Mouse (Mus musculus) small intestine, adult 2 months (tissue): ENCODE measurements around the gene Krt6a. TPM values are rescaled to one million over a fixed set of nuclear protein-coding genes. Genes with fewer than 3 reads are reported as not detected.
"Not testable (repeated sequence)": the region's sequence is repeated elsewhere in the genome, so short reads cannot be mapped to it uniquely, and the experiment has no call there.

ENCODE experiments used
- H3K27ac ChIP-seq: fragments of 200-500 bp; 2 replicates; pipeline ENCODE4 v1.5.1; 2012; ENCODE audit warnings: low read depth, low read length, control low read depth, inconsistent platforms; ENCODE audit not compliant: insufficient read depth
- H3K27me3 ChIP-seq: fragments of 200-500 bp; 2 replicates; pipeline ENCODE4 v1.6.1; 2012; ENCODE audit warnings: mild to moderate bottlenecking, moderate library complexity, low read length, inconsistent platforms; ENCODE audit not compliant: control insufficient read depth, insufficient read depth
- H3K36me3 ChIP-seq: fragments of 200-500 bp; 2 replicates; pipeline ENCODE4 v1.6.1; 2012; ENCODE audit warnings: mild to moderate bottlenecking, low read length, control low read depth, inconsistent platforms; ENCODE audit not compliant: control insufficient read depth, insufficient read depth
- H3K4me1 ChIP-seq: fragments of 200-500 bp; 2 replicates; pipeline ENCODE4 v1.6.1; 2012; ENCODE audit warnings: low read length, inconsistent platforms, mixed read lengths; ENCODE audit not compliant: control insufficient read depth, insufficient read depth, insufficient read length
- H3K4me3 ChIP-seq: fragments of 200-500 bp; 2 replicates; pipeline ENCODE4 v1.5.1; 2012; ENCODE audit warnings: low read depth, mild to moderate bottlenecking, control low read depth, inconsistent platforms, low read length, moderate library complexity
- CTCF ChIP-seq: fragments of 200-500 bp; IDR thresholded peaks from 2 replicates; pipeline ENCODE4 v1.5.1; 2012; ENCODE audit warnings: low read depth, mild to moderate bottlenecking, control low read depth, inconsistent platforms, low read length, moderate library complexity, mixed read lengths; ENCODE audit not compliant: insufficient replicate concordance, insufficient read length; ENCODE audit errors: extremely low read depth
- POLR2A ChIP-seq: fragments of 200-500 bp; IDR thresholded peaks from 2 replicates; pipeline ENCODE4 v1.6.1; 2012; ENCODE audit warnings: low read depth, mild to moderate bottlenecking, control low read depth, inconsistent platforms, low read length, moderate library complexity
- WGBS: fragments of 180-500 bp; shearing (Covaris S2); methylation state at CpG from one replicate; pipeline ENCODE4 v1.1.7; 2018; 5-methylcytosine and 5-hydroxymethylcytosine counted together
- polyA plus RNA-seq: library from polyadenylated mRNA; depleted of rRNA; stranded (reverse); fragments of >200 nt; gene quantifications from 2 replicates; pipeline ENCODE4 v1.2.3, GENCODE M21; 2012; rRNA removed

The Krt6a gene
- polyA plus RNA-seq, 1 experiment = not detected

DNA sequence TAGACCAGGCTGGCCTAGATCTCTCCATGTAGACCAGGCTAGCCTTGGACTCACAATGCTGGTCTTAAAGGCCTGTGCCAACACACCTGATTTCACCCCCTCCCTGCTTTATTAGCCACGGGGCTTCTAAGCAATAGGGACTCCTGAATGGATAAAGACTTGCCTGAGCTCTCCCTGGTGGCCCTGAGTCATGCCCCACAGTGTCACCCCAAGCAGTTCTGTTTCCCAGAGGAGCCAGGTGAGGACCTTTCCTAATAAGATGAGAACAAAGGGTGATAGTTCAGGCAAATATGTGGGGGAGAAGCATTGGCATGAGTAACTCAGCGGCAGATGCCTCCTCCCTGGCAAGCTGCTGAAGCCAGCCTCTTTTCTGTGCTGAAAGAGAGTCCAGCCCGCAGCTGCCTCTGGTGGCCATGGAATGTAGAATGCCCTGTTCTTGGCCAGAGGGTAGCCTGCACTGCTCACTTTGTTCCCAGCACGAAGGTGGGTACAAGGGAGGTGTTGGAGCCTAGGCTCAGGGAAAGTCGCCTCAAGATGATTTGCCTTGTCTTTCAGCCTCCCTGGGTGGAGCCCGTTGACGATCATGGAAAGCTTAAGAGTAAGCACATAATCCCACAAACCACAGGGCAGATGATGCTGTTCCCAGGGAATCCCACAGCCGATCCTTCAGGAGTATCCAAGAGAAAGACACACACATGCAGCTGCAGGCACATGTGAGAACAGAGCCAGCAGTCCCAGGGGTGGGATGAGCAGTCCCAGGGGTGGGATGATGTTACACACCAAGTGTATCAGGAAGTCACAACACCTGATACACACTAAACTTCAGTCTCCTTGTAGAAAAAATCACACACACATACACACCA lies 3.5 kb upstream of the Krt6a start:
- H3K27me3 ChIP-seq = peaks cover 5% of the 10 kb centered on the region; the same call in 1 of the 2 replicates
- no peak overlapping the region for H3K27ac ChIP-seq
- H3K4me1 ChIP-seq = no peaks in the 10 kb centered on the region
- 54% methylated on average over 8 of the region's 8 CpGs for WGBS
- no peak for TF ChIP-seq CTCF
- TF ChIP-seq POLR2A = no peak
- no peaks in the 10 kb centered on the region for H3K36me3 ChIP-seq
- no peak overlapping the region for H3K4me3 ChIP-seq

DNA sequence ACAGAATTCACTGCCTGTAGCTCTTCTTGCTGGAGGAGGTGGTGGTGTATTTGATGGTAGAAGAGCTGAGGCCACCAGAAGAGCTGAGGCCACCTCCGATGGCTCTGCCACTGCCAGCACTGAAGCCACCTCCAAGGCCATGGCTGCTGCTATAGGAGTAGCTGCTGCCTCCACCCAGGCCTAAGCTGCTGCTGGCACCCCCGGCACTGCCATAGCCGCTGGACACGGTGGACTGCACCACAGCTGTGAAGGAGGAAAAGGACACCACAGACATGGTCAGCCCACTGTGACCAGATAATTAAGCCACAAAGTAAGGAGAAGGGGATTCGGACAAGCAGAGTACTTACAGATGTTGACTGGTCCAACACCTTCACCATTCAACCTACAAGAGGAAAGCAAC lies 3.6 kb downstream of the Krt6a start:
- H3K4me3 ChIP-seq, H3K4me1 ChIP-seq, H3K27ac ChIP-seq, H3K36me3 ChIP-seq, H3K27me3 ChIP-seq: not testable (repeated sequence)
- 94% methylated on average over 5 of the region's 5 CpGs for WGBS

DNA sequence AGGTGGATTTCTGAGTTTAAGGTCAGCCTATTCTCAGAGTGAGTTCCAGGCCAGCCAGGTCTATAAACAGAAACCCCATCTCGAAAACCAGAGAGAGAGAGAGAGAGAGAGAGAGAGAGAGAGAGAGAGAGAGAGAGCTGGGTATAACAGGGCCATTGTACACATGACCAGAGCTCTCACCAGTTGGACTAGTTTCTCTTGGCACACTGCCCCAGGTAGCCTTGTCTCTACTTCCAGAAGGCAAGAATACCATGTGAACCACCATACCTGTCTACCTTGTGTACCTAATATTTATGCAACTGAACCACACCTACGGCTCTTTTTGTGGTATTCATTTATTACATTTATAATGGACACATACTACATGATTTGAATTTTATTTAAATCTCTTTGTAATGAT lies 5.9 kb downstream of the Krt6a start:
- no peaks in the 10 kb centered on the region for H3K36me3 ChIP-seq
- WGBS = 31% methylated on average over 2 of the region's 2 CpGs
- no peaks in the 10 kb centered on the region for H3K27me3 ChIP-seq
- TF ChIP-seq POLR2A = no peak
- no peak for TF ChIP-seq CTCF
- H3K27ac ChIP-seq = no peak overlapping the region
- H3K4me3 ChIP-seq = no peak overlapping the region
- no peaks in the 10 kb centered on the region for H3K4me1 ChIP-seq

DNA sequence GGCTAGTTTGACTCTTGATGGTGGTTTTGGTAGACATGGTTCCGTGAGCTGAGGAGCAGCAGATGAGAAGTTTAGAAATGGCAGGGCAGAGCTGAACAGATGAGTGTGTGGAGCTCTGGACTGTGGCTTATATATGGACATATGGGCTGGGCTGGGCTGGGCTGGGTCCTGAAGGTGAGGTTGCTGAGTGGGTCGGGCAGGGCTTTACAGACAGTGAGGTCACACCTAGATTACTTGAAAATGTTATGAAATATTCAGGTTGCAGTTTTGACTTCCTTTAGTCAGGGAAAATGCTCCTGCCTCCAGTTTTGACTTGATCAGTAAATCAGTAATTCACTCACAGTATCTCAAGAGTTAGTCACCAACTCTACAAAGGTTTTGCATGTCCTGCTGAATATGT lies 13.9 kb downstream of the Krt6a start, which contains the start of gene Krt6b:
TSS of gene Krt6b (minus strand) at position 101 of the 400 bp plus-strand sequence.
- Histone ChIP-seq H3K36me3 (no peaks in the 10 kb centered on the region), H3K4me1 (no peaks in the 10 kb centered on the region), H3K4me3 (no peak within 1 kb of the TSS), H3K27me3 (no peaks in the 10 kb centered on the region), H3K27ac (no peak within 1 kb of the TSS)
- TF ChIP-seq POLR2A = no peak
- no peak for TF ChIP-seq CTCF
- WGBS = 62% methylated on average over 2 of the region's 2 CpGs

DNA sequence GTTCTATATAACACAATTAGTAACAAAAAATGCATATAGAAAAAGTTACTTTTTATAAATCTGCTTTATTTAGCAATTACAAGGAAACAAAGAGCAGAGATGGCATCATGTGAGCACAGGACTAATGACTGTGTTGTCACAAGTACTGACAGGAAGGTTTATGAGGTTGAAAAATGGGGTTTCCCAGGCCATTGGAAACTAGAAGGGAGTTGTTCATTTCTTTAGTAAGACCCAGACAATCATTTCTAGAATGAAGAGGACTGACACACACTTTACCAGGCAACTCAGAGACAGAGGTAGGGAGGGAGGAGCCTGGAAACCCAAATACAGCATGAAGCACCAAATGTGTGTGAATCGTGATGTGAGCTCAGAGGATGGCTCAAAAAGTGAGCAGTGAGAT lies 18.1 kb downstream of the Krt6a start:
- no peaks in the 10 kb centered on the region for H3K27me3 ChIP-seq
- no peak overlapping the region for H3K27ac ChIP-seq
- no peak for TF ChIP-seq POLR2A
- TF ChIP-seq CTCF = no peak
- WGBS = 81% methylated on average over 1 of the region's 1 CpGs
- no peaks in the 10 kb centered on the region for H3K4me1 ChIP-seq
- no peak overlapping the region for H3K4me3 ChIP-seq
- H3K36me3 ChIP-seq = no peaks in the 10 kb centered on the region

DNA sequence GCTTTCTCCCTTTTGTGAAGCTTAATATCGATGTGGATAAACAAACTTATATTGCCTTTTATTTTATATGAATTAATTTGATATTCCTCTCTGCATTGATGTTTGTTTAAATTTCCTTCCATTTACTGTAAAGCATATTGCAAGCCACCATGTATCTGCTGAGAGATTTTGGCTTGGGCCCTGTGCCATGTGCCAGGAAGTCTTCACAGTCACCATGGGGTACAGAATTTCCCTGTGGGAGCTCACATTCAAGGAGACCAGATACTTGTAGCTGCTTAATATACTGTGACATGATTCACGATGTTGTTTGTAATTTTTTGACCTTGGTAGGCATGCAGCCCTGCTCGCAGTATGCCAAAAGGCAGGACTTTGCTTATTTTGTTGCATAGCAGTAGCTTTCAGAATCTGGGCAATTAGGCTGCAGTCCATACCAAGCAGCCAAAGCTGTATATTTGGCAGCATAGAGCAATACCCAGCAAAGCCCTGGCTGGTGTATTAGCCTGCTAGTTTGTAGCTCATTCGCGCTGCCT lies 41.3 kb downstream of the Krt6a start:
- no peaks in the 10 kb centered on the region for H3K36me3 ChIP-seq
- TF ChIP-seq POLR2A = no peak
- no peak for TF ChIP-seq CTCF
- 87% methylated on average over 5 of the region's 5 CpGs for WGBS
- H3K27me3 ChIP-seq = no peaks in the 10 kb centered on the region
- H3K27ac ChIP-seq = no peak overlapping the region
- no peaks in the 10 kb centered on the region for H3K4me1 ChIP-seq
- no peak overlapping the region for H3K4me3 ChIP-seq

DNA sequence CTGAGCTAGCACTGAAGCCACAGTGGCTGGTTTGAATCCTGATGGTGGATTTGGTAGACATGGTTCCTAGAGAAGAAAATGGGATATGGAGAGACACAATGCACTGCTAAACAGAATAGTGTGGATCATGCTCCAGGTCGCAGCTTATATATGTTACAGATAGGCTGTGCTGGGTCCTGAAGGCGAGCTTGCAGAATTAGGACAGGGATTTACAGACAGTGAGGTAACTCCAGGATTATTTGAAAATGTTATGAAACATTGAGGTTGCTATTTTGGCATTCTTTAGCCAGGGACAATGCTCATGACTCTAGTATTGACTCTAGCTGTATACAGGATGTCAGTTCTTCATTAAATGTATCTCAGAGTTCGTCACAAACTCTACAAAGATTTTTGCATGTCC lies 46.8 kb downstream of the Krt6a start, which contains the start of gene Gm5478:
TSS of gene Gm5478 (minus strand) at position 101 of the 400 bp plus-strand sequence.
- WGBS = 74% methylated on average over 3 of the region's 3 CpGs
- Histone ChIP-seq H3K4me3 (no peak within 1 kb of the TSS), H3K27ac (no peak within 1 kb of the TSS), H3K4me1 (no peaks in the 10 kb centered on the region), H3K27me3 (no peaks in the 10 kb centered on the region; the same call in 1 of the 2 replicates), H3K36me3 (no peaks in the 10 kb centered on the region)
- TF ChIP-seq POLR2A (no peak), CTCF (no peak)

Other genes with a start within 250 kb of the Krt6a start
- not detected in 2 replicates for gene Krt88, start 246.6 kb downstream of the Krt6a start, polyA plus RNA-seq
- not detected in 2 replicates for gene Krt81, start 230.6 kb downstream of the Krt6a start, polyA plus RNA-seq
- not detected in 2 replicates for gene Krt86, start 220.8 kb downstream of the Krt6a start, polyA plus RNA-seq
- 0.08 and 0.48 TPM in 2 replicates for gene Krt83, start 202.8 kb downstream of the Krt6a start, polyA plus RNA-seq
- gene Gm49425, start 177.0 kb downstream of the Krt6a start, polyA plus RNA-seq = not detected in 2 replicates
- 0.27 TPM in 1 of 2 replicates, not detected in the other for gene Krt84, start 161.5 kb downstream of the Krt6a start, polyA plus RNA-seq
- not detected in 2 replicates for gene Krt82, start 143.6 kb downstream of the Krt6a start, polyA plus RNA-seq
- 0.05 TPM in 1 of 2 replicates, not detected in the other for gene Krt90, start 131.4 kb downstream of the Krt6a start, polyA plus RNA-seq
- gene Krt75, start 120.4 kb downstream of the Krt6a start, polyA plus RNA-seq = not detected in 2 replicates
- not detected in 2 replicates for gene Gm5414, start 66.1 kb downstream of the Krt6a start, polyA plus RNA-seq
- gene Gm5478, start 46.9 kb downstream of the Krt6a start, polyA plus RNA-seq = not detected in 2 replicates
- 0.08 TPM in 1 of 2 replicates, not detected in the other for gene Krt6b, start 14.0 kb downstream of the Krt6a start, polyA plus RNA-seq
- 0.15 and 0.43 TPM in 2 replicates for gene Krt5, start 18.6 kb upstream of the Krt6a start, polyA plus RNA-seq
- not detected in 2 replicates for gene Krt71, start 48.8 kb upstream of the Krt6a start, polyA plus RNA-seq
- gene Krt72, start 92.2 kb upstream of the Krt6a start, polyA plus RNA-seq = not detected in 2 replicates
- not detected in 2 replicates for gene Krt73, start 108.0 kb upstream of the Krt6a start, polyA plus RNA-seq
- gene Krt2, start 123.9 kb upstream of the Krt6a start, polyA plus RNA-seq = not detected in 2 replicates
- gene Krt1, start 156.5 kb upstream of the Krt6a start, polyA plus RNA-seq = 0.09 TPM in 1 of 2 replicates, not detected in the other
- gene Krt77, start 175.4 kb upstream of the Krt6a start, polyA plus RNA-seq = not detected in 2 replicates
- gene Krt76, start 198.6 kb upstream of the Krt6a start, polyA plus RNA-seq = not detected in 2 replicates
- gene Krt4, start 230.4 kb upstream of the Krt6a start, polyA plus RNA-seq = 0.09 and 0.10 TPM in 2 replicates
- gene Krt79, start 246.0 kb upstream of the Krt6a start, polyA plus RNA-seq = 0.22 and 0.76 TPM in 2 replicates